ENCODE assay signal across 23 mouse cellular contexts in genomic region chr17:90676676-90677075, GRCm38 (mm10).
DNase-seq lines count a peak whose midpoint lies in the region; ATAC-seq and TF ChIP-seq lines count a peak whose summit lies in the region.
"Had no signal": no experiment of that assay in that cellular context is flagged by ENCODE, and none has a peak within 500 bp of the region (broad histone marks: within the 10 kb centered on the region; RNA-seq: fewer than 3 reads in every experiment).

No protein-coding gene starts in this region.

- H3K9me3 ChIP-seq in embryonic facial prominence, embryonic 14.5 days (ENCODE audit: control insufficient read depth, low read length), result no peaks in the 10 kb centered on the region
- H3K9me3 ChIP-seq in embryonic facial prominence, embryonic 10.5 days, result no peaks in the 10 kb centered on the region
- H3K9me3 ChIP-seq: embryonic facial prominence, embryonic 12.5 days; forebrain, embryonic 10.5 days; forebrain, embryonic 13.5 days; hindbrain, embryonic 12.5 days; hindbrain, embryonic 15.5 days had no signal

- no peak for TF ChIP-seq CTCF in layer of hippocampus, adult 2 months (conservative IDR thresholded peaks at IDR 0.05)

- peak; percentile 31 for DNase-seq in embryonic facial prominence, embryonic 14.5 days (ENCODE audit: low spot score)
- no peak for DNase-seq in embryonic facial prominence, embryonic 10.5 days (ENCODE audit: low spot score)
- peak; percentile 81 for DNase-seq in Muller cell, postnatal 12 days (ENCODE audit: inconsistent ontology term)
- DNase-seq in adrenal gland, adult 8-10 months, result peak; percentile 47
- DNase-seq in adrenal gland, postnatal 25 days, result peak; percentile 1
- DNase-seq in thymus, postnatal 10 days (ENCODE audit: low spot score in 2 of 2), result no peak
- no peak for DNase-seq in layer of hippocampus, adult 2 months (ENCODE audit: low spot score in 2 of 2)
- DNase-seq: cerebellum, adult 11-12 months; cerebellum, adult 8-10 months; cerebellum, postnatal 10 days; gastrocnemius, postnatal 10 days; gastrocnemius, postnatal 36 days; kidney, adult 2 months had no signal

- H3K4me1 ChIP-seq in embryonic facial prominence, embryonic 14.5 days (ENCODE audit: control insufficient read depth, insufficient read depth, low read length), result no peaks in the 10 kb centered on the region
- H3K4me1 ChIP-seq in embryonic facial prominence, embryonic 10.5 days, result no peaks in the 10 kb centered on the region
- H3K4me1 ChIP-seq: embryonic facial prominence, embryonic 12.5 days; forebrain, embryonic 10.5 days; hindbrain, embryonic 12.5 days; hindbrain, embryonic 15.5 days had no signal

- no peak overlapping the region for H3K27ac ChIP-seq in embryonic facial prominence, embryonic 14.5 days (replicated peaks; ENCODE audit: low read depth, low read length)
- no peak overlapping the region for H3K27ac ChIP-seq in embryonic facial prominence, embryonic 10.5 days (replicated peaks)
- no peak overlapping the region for H3K27ac ChIP-seq in layer of hippocampus, adult 2 months
- H3K27ac ChIP-seq: embryonic facial prominence, embryonic 12.5 days; forebrain, embryonic 10.5 days; forebrain, embryonic 13.5 days; hindbrain, embryonic 12.5 days; hindbrain, embryonic 15.5 days had no signal

- H3K27me3 ChIP-seq in embryonic facial prominence, embryonic 14.5 days (replicated peaks; ENCODE audit: control insufficient read depth, insufficient read depth, low read length), result no peaks in the 10 kb centered on the region
- H3K27me3 ChIP-seq in embryonic facial prominence, embryonic 10.5 days (replicated peaks; ENCODE audit: low read depth, poor library complexity, severe bottlenecking), result no peaks in the 10 kb centered on the region
- H3K27me3 ChIP-seq: embryonic facial prominence, embryonic 12.5 days; forebrain, embryonic 13.5 days; hindbrain, embryonic 12.5 days; hindbrain, embryonic 15.5 days had no signal

- 48% methylated on average over 2 of the region's 2 CpGs for WGBS in embryonic facial prominence, embryonic 14.5 days
- 53% methylated on average over 2 of the region's 2 CpGs for WGBS in embryonic facial prominence, embryonic 10.5 days

- H3K4me3 ChIP-seq in embryonic facial prominence, embryonic 14.5 days (ENCODE audit: low read depth, low read length), result no peak overlapping the region
- no peak overlapping the region for H3K4me3 ChIP-seq in embryonic facial prominence, embryonic 10.5 days
- no peak overlapping the region for H3K4me3 ChIP-seq in layer of hippocampus, adult 2 months
- H3K4me3 ChIP-seq: embryonic facial prominence, embryonic 12.5 days; forebrain, embryonic 10.5 days; forebrain, embryonic 13.5 days; hindbrain, embryonic 12.5 days; hindbrain, embryonic 15.5 days had no signal

- no peak for ATAC-seq in embryonic facial prominence, embryonic 14.5 days (ENCODE audit: low read depth)
- ATAC-seq: activated CD4-positive, CD25-positive, alpha-beta regulatory T cell, adult 4 months; CD4-positive, CD25-positive, alpha-beta regulatory T cell, adult 4 months; forebrain, embryonic 13.5 days; forebrain, embryonic 16.5 days; intestine, postnatal 0 days had no signal

- H3K4me2 ChIP-seq in embryonic facial prominence, embryonic 14.5 days (ENCODE audit: low read depth, low read length), result no peak overlapping the region
- H3K4me2 ChIP-seq: embryonic facial prominence, embryonic 12.5 days; forebrain, embryonic 13.5 days; heart, embryonic 11.5 days; hindbrain, embryonic 12.5 days; hindbrain, embryonic 15.5 days had no signal

- H3K36me3 ChIP-seq in embryonic facial prominence, embryonic 14.5 days (ENCODE audit: control insufficient read depth, insufficient read depth, low read length), result no peaks in the 10 kb centered on the region
- no peaks in the 10 kb centered on the region for H3K36me3 ChIP-seq in embryonic facial prominence, embryonic 10.5 days (replicated peaks)
- H3K36me3 ChIP-seq: embryonic facial prominence, embryonic 12.5 days; forebrain, embryonic 10.5 days; hindbrain, embryonic 12.5 days; hindbrain, embryonic 15.5 days had no signal

- H3K9ac ChIP-seq in embryonic facial prominence, embryonic 14.5 days (ENCODE audit: low read depth, low read length), result no peak overlapping the region
- H3K9ac ChIP-seq: embryonic facial prominence, embryonic 12.5 days; forebrain, embryonic 13.5 days; hindbrain, embryonic 12.5 days; hindbrain, embryonic 15.5 days had no signal

Comparison
In these comparisons a context has a peak if more than half of its experiments do, and no peak if none do; other contexts are left out.
1. DNase-seq: peak in embryonic facial prominence, embryonic 14.5 days (single experiment), Muller cell, postnatal 12 days (single experiment), adrenal gland, adult 8-10 months (single experiment) and adrenal gland, postnatal 25 days (single experiment); none in embryonic facial prominence, embryonic 10.5 days (single experiment), thymus, postnatal 10 days (0 of 2) and layer of hippocampus, adult 2 months (0 of 2).